Mouse (Mus musculus) CD4-positive, CD25-positive, alpha-beta regulatory T cell, adult 2 months (primary cell): ENCODE data around the gene Psmc2.
A peak's percentile ranks its signal among the peaks of the same experiment; 100 is the strongest.

Experiments
- DNase-seq: peaks from one replicate; pipeline ENCODE4 v3.0.0-alpha.2; 2012; ENCODE audit warnings: low read depth, low spot score

Gene Psmc2

DNA sequence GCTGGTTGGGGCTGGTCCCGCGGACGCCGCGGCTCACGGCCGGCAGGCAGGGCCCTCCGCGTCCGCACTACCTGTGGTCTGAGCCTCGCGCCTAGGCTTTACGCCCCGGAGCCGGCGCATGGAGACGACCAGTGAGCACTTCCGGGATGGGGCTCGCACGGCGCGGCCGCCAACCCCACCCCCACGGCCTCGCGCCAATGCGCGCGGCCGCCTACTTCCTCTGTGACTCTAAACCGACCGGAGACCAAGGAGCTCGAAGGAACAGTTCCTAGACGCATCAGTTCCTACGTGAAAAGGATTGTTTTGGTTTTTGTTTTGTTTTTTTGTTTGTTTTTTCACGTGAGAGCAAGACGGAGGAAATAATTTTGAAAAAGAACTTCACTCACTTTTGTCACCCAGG lies at the start of gene Psmc2, which contains the start of gene Dnajc2:
TSS of gene Psmc2 (plus strand) at position 231 of the 400 bp plus-strand sequence.
TSS of gene Dnajc2 (minus strand) at position 199 of the 400 bp plus-strand sequence.
- peak; percentile 93 for DNase-seq

DNA sequence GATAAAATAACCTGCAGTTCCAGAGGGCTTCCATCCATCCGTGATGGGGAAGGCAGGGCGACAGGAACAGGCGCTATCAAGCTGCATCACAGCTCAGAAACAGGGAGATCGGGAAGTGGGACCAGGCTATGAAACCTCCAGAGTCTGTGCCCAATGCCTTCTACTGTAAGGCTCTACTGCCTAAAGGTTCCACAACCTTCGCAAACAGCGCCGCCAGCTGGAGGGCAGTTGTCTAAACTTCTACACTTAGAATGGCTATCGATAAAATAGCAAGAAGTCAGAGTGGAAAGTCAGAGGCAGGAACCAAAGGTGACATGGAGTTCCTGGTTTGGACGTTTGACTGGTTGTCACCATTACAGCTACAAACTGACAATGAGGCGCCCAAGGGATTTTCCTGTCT lies 49.5 kb upstream of the Psmc2 start:
- peak; percentile 89 for DNase-seq

DNA sequence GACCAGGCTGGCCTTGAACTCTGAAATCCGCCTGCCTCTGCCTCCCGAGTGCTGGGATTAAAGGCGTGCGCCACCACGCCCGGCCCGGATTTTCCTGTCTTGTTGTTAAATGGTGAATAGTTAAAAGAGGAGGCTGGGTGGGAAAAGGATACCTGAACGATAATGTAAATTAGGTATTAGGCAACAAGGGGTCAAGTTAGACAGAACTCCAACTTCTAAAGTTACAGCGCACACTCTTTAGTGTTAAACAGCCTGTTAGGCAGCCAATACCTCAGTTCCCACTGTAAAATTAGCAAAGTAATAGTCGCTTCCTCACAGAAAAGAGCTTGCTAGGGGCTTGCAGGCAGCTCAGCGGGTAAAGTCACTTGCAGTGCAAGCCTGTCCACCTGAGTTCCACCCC lies 49.0 kb upstream of the Psmc2 start:
- no peak for DNase-seq

DNA sequence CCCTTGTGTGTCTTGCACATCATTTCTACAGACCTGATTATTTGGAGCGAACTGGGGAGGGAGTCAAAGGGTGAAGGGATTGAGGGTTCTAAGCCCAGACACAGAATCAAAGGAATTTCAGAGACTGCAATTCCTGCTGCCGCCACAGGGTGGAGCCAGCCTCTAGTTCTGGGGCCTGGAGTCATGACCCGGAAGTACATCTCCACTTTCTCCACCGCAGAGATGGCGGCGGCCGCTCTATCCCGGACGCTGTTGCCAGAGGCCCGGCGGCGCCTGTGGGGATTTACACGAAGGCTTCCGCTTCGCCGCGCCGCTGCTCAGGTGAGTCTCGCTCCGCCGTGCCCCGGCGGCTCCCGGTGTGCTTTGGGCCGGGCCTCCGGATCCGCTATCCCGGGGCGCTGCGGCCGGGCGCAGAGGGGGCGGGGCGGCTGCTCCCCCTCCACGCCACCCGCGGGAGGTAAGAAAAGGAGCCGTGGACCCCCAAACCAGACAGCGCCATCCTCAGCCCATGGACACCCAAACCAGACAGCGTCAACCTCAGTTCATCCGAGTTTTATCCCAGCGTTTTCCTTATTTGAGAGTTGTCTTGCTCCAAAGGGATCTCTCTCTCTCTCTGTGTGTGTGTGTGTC lies 48.0 kb upstream of the Psmc2 start, which contains the start of gene Pmpcb:
TSS of gene Pmpcb (plus strand) at position 186 of the 630 bp plus-strand sequence.
- DNase-seq, result peak; percentile 93

DNA sequence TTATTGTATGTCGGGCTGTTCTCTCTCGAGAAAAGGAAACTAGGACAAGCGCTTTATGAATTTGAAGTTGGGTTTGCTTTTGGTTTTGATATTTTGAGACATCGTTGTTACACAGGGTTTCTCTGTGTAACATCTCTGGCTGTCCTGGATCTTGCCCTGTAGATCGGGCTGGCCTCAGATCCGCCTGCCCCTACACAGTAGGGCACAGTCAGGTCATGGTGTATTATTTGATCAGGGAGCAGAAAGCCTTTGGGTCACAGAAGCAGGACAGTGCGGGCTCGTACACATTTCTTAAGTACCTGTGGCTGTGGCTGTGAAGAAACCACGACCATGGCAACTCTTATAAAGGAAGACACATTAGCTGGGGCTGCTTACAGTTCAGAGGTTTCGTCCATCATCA lies 47.5 kb upstream of the Psmc2 start:
- DNase-seq, result peak; percentile 10

DNA sequence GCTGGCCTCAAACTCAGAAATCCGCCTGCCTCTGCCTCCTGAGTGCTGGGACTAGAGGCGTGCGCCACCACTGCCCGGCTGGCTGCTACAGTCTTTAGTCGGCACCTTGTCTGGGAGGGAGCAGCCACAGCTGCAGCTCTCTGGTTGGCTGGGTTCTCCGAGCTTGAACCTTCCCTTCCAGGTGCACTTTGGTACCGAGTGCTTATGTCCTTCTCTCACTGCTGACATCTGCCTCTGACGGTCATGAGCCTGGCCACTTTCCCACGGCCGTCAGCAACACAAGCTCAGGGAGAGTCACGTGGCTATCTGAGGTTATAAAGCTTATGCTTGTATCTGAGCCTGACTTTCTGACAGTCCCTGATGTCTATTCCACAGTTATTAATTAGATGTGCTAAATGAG lies 46.0 kb upstream of the Psmc2 start:
- DNase-seq, result no peak

DNA sequence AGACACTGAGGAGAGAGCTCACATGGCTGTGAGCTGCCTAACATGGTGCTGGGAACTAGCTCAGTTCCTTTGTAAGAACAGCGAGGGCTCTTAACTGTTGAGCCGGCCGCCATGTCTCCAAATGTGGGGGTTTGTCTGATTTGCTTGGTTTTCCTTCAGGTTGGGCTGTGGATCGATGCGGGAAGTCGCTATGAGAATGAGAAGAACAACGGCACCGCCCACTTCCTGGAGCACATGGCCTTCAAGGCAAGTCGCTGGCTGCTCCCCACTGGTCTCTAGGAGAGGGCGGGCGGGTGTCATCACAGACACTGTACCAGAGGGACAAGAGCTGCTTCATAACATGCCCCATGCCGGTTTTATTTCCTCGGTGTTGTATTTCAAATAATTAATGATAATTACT lies 45.2 kb upstream of the Psmc2 start:
- no peak for DNase-seq

DNA sequence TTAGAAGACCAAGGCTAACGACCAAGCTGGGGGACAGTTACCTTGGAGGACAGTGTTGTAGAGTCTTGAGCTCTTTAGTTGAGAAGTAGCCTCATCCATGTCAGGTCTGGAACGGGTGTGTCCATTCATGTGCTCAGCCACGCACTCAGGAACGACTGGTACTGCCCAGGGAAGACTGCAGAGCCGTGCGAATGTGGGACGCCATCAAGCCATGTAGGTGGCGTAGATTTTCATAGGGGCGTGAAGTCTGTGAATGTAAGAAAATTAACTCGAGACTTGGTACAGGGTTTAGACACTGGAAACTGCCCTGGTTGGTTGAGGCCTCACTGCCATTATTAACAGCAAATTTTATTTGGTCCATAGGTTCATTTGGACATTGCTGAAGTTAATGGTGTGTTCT lies 41.5 kb upstream of the Psmc2 start:
- no peak for DNase-seq

DNA sequence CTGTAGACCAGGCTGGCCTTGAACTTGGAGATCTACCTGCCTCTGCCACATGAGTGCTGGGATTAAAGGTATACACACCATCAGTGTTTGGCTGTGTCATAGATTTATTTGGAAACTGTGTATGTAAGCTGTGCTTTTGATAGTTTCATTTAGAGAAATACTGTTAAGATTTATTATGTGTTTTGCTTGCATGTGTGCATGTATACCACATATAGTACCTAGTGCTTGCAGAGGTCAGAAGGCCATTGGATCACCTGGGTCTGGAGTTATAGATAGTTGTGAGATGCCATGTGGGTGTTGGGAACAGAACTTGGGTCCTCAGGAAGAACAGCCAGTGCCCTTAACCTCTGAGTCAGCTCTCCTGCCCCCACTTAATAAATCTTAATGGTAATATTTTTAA lies 40.4 kb upstream of the Psmc2 start:
- no peak for DNase-seq

DNA sequence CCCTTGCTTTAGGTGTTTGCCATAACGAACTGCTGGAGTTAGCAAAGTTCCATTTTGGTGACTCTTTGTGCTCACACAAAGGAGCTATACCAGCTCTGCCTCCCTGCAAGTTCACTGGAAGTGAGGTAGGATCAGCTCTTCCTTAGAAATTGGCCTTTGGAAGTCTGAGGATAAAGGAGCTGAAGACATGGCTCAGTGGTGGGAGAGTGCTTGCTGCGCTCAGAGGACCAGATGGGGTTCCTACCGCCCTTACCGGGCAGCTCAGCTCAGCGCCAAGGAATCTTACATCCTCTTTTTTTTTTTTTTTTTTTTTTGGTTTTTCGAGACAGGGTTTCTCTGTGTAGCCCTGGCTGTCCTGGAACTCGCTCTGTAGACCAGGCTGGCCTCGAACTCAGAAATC lies 39.1 kb upstream of the Psmc2 start:
- DNase-seq, result no peak

DNA sequence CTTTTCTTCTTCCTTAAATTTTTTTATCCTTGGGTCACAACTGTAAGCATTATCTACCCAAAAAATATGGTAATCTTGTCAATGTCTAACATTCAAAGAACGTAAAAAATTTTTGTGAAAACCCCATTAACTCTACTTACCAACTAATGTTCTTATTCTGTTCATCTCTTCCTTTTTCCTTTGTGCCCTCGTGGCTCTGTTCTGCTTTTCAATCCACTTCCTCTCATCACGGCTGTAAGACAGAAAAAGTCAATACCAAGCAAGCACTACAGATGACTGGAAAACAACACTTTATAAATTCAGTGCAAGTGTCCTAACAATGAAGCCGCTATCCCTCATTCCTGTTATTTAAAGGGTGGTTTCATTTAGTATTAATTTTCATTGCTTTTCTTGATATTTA lies 16.6 kb upstream of the Psmc2 start:
- no peak for DNase-seq

DNA sequence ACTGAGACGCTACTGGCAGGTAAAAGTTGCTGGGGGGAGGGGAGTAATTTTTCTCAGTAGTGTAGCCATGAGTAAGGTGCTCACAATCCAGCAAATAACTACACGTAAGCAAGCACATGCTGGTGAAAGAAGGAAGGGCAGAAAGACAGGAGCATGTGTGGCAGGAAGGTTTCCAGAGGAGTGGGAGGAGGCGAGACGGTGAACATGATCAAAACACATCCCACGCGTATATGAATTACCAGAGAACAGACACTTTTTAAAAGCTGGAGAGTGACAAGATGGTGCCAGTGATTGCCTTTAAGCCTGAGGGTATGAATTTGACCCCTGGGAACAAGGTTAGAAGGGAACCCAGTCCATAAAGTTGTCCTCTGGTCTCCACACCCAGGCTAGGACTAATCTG lies 15.2 kb upstream of the Psmc2 start:
- DNase-seq, result no peak

DNA sequence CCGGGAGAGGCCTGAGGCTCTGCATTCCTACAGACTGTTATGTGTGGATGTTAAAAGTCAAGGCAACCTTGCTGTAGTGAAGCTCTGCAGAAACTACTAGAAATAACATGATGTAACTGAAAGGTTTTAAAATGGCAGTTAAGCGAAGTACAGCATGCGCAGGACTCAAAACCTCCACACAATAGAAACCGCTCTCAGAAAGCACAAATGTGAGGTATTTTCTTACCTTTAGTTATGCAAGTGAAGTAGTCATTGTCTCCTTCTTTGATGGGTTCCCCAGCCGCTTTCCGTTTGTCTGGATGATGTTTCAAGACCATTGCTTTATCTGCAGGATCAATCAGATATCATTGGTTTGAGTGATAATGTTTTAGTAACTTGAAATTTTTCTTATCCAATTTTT lies 8.6 kb upstream of the Psmc2 start:
- DNase-seq, result no peak

DNA sequence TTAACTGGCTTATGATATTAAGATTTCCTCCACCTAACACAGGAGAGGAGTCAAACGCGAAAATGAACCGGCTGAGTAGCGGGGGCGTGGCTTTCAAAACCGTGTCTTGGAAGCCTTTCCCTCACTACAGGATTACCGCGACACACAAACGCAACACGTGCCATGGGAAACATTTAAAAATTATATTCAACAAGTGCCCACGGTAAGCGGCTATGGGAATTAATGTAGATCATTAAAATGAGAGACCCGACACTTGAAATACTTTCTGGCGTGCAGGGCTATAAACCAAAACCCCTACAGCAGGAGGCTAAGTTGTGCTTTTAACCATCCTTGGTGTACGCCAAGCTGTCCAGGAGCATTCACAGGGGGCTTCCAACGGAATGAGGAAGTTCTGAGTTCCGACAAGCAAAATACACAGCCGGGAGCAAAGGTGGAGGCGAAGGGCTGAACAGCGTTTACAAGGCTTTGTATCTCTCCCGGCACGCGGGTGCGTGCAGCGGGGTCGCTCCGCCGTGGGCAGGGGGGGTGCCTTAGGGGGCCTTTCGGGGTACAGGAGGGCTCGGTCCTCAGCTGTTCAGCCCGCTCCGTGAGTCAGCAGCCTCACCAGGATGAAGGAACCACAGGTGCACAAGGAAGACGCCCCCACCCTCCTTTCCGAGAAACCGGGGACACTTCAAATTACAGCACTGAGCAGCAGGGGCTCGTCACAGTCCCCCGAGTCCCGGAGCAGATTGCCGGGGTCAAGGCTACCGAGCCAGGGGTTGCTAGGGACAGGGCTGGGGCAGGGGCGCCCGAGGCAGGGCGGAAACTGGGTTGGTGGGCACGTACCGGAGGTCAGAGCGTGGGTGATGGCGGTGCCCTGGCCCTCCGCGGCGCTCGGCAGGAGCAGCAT lies 676 bp upstream of the Psmc2 start:
- peak; percentile 43 for DNase-seq

DNA sequence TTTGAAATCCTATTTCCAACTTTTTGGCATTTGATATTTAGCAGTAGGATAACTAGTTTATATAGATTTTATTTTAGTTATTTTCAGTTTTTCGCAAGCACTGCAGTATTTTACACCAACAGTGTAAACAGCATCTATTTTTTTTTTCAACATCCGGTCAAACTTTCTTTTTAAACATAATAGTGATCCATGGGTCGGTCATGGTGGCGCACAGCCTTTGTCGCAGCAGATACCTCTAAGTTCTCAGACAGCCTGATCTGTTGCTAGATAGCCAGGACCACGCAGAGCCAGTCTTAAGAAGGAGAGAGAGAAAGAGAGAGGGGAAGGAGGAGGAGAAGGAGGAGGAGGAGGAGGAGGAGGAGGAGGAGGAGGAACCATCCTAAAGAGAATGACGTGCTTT lies 693 bp downstream of the Psmc2 start:
- no peak for DNase-seq

DNA sequence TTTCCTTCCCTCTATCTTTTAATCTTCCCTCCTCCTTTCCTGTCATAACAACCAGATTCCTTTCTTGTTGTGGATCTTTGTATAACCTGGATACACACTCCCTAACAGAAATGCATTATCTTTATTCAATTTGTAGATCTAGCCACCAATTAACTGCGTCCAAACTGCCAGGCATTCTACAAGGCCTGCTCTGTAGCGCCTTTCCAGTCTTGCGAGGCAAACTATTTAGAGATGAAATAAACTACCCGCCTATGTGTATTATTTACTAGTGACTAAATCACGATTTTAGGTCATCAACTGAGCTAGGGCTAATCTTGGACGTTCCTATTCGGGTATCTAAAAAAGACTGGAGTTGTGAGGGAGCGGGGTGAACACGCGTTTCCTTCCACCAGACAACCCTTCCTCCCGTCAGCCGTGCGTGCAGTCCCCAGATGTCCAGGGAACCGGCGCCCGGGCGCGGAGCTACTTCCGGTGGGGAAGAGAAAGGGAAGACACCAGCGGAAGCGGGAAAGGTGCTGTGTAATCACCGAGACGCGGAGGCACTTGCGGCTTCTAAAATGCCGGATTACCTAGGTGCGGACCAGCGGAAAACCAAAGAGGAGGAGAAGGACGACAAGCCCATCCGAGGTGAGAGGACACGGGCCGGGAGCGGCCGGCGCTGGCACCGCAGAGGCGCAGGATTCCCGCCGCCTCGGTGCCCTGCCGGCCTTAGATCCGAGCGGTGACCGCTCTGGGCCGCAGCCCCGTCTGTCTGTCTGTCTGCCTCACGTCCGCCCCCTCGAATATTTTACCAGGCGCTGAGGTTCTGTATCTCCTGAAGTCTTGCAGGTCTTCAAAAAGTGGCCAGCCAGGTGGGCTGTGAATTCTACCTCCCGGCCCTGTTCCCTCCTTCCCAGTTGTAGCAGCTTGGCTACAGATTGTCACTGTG lies 1.4 kb downstream of the Psmc2 start:
- peak; percentile 93 for DNase-seq

DNA sequence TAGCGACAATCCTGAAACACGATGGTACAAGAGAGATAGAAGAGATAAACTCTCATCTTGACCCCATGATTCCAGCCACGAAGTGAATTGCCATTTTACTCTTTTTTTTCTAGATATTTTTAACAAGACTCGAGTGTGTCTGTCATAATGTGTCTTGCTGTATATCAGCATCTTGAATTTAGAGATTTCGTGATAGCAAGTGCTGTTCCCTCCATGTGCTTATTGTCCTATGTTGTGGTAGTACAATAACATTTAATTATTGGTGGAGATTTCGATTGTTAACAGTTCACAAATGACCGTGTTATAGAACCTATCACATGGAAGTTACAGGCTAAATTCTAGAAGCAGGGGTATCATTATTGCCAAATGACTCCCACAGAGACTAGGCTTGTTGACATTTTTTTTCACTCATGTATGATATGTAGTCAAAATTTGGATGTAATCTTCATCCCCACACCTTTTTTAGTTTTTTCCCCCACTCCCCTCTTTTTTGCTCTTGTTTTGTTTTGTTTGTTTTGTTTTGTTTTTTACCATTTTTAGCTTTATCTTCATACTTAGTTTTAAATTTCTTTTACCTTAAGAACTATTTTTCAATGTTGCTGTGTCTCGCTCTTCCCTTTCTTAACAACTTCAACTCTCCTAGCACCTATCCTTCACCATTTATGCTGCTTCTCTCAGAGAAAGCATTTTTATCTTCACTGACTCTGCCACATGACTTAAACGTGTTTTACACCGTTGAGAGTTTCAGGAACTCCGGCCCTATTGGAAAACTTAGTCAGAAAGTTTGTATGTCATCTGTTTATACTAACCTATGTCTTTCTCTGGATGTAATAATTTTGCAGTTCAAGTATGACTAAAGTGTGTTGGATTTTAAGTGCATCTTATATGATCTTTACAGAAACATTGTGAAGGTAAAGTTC lies 2.4 kb downstream of the Psmc2 start:
- DNase-seq, result no peak

DNA sequence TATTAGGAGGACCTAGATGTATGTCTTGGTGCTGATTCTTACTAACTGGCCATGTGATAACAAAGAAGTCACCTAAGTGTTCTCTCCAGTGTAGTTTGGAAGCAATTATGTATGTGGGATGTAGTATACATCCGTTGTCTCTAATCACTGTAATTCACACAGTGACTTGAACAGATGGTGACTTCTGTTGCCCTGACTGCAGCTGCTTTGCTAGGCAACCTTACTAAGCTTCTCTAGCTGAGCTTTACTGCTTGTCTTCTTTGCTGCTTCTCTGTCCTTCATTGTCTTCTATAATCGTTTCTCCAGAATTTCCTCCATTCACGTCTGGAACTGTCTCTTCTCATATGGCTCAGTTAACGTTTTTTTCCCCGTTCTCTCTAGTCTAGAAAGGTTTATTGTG lies 4.0 kb downstream of the Psmc2 start:
- no peak for DNase-seq

DNA sequence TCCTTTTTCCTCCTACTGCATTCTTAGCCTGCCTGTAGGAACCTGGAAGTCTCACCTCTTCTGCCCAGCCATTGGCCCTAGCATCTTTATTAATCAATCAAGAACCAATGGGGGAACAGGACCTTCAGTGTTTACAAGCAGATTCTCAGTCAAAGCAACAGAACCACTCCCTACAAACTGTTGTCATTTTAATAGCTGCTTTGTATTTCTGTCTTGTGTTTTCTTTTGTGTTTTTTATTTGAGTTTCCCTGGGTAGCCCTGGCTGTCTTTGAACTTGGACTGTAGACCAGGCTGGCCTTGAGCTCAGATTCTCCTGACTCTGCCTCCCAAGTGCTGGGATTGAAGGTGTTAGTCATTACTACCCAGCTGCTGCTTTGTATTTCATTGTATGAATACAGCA lies 7.1 kb downstream of the Psmc2 start:
- DNase-seq, result no peak

DNA sequence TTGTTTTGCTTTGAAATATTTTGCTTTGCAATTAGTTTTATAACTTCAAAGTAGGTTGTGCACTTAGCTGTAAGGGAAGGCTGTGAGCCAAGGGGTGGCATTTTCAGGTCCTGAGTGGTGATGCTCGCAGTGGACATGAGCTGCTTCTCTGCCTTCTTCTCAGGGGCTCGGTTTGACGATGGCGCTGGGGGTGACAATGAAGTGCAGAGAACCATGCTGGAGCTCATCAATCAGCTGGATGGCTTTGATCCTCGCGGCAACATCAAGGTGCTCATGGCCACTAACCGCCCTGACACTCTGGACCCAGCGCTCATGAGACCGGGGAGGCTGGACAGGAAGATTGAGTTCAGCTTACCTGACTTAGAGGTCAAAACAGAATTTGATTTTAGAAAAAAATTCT lies 17.8 kb downstream of the Psmc2 start:
- no peak for DNase-seq

DNA sequence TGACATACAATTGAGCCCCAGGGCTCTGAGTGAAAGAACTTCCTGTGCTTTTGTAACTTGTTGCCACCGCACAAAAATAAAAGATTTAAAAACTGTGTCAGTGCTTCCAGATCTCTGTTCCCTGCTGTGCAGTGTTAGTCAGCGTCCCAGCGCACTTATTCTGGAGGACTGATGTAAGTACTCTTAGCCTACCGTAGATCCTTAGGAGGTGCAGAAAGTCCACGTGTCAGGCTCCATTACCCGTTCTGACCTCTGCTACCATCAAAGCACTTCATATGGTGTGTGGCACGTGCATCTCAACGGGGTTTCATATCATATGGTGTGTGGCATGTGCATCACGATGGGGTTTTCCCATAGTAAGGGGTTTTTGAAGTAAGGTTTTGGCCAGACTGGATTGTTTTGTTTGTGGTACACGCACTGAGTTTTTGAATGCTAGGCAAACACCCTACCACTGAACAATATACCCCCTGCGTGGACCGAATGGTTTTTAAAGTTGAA lies 18.7 kb downstream of the Psmc2 start:
- DNase-seq, result no peak
